Mouse (Mus musculus) testis, postnatal 10 days (tissue): Measurements from ENCODE around the gene Abcf1.
"Not testable (repeated sequence)": the region's sequence is repeated elsewhere in the genome, so short reads cannot be mapped to it uniquely, and the experiment has no call there.

ENCODE experiments used
- DNase-seq: peaks from one replicate; pipeline ENCODE4 v3.0.0; 2021; ENCODE audit warnings: low spot score

The Abcf1 gene

GRCm38 (mm10) chr17:35969418-35970389, at the start of gene Abcf1:
Abcf1 (minus strand) TSS chr17:35969761.
- DNase-seq, result peak; percentile 100

GRCm38 (mm10) chr17:36018979-36019378, 49.4 kb upstream of the Abcf1 start:
- DNase-seq, result no peak

- DNase-seq, result no peak
These were observed 47.5 kb upstream of the Abcf1 start for GRCm38 (mm10) chr17:36017046-36017445.

- DNase-seq, result no peak
These were observed 45.4 kb upstream of the Abcf1 start for GRCm38 (mm10) chr17:36014977-36015376.

DNA sequence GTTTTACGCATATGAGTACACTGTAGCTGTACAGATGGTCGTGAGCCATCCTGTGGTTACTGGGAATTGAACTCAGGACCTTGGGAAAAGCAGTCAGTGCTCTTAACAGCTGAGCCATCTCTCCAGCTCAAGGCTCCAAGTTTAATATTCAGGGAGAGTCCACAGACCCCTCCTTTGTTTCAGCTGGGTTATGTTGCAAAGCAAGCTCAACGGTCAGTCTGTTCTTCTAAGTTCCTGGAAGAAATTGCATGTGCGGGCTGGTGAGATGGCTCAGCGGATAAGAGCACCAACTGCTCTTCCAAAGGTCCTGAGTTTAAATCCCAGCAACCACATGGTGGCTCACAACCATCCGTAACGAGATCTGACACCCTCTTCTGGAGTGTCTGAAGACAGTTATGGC, 34.8 kb upstream of the Abcf1 start:
- DNase-seq, result not testable (repeated sequence)

GRCm38 (mm10) chr17:36003331-36003730, 33.8 kb upstream of the Abcf1 start:
- no peak for DNase-seq

GRCm38 (mm10) chr17:36001966-36002365, 32.4 kb upstream of the Abcf1 start:
- DNase-seq, result no peak

GRCm38 (mm10) chr17:36001121-36001897, 31.7 kb upstream of the Abcf1 start:
- no peak for DNase-seq

DNA sequence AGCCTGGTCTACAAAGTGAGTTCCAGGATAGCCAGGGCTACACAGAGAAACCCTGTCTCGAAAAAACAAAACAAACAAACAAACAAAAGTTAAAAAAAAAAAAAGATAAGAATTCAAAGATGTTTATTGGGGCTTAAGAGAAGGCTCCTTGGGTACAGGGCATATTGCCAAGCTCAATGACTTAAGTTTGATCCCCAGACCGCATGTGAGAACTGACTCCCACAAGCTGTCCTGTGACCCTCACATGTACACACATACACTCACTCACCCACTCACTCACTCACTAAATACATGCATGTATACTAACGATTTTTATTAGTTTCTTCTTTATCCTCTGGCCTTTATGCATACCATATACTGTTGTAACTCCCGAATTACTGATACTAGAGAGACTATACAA, 30.8 kb upstream of the Abcf1 start:
- DNase-seq, result no peak

GRCm38 (mm10) chr17:35999356-35999755, 29.8 kb upstream of the Abcf1 start:
- DNase-seq, result no peak

DNA sequence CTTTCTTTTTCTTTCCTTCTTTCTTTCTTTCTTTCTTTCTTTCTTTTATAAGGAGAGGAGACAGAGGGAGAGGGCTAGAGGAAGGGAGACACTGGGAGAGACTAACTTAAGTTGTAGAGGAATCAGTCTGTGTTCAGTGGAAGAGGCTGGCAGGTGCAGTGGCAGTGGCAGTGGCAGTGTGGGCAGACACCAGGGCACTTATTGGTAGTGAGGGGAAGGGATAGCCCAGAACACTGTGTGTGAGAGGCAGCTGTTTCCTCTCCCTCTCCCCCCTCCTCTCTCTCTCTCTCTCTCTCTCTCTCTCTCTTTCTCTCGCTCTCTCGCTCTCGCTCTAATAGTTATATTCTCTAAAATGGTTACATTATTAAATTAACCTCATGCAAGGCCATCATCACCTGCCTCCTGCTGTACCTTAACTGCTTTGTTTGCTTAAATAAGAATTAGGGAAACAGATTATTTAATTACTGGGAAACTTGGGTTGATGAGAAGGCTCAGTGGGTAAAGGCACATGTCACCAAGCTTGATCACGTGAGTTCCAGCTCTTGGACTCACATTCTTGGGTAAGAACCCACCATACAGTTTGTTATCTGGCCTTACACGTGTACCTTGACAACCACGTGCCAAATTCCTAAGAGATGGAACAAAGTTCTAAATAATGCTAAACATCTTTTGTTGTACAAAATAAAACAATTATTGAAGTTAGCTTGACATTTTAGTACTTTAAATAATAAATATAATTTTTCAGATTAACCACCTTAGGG, 29.2 kb upstream of the Abcf1 start:
- no peak for DNase-seq

DNA sequence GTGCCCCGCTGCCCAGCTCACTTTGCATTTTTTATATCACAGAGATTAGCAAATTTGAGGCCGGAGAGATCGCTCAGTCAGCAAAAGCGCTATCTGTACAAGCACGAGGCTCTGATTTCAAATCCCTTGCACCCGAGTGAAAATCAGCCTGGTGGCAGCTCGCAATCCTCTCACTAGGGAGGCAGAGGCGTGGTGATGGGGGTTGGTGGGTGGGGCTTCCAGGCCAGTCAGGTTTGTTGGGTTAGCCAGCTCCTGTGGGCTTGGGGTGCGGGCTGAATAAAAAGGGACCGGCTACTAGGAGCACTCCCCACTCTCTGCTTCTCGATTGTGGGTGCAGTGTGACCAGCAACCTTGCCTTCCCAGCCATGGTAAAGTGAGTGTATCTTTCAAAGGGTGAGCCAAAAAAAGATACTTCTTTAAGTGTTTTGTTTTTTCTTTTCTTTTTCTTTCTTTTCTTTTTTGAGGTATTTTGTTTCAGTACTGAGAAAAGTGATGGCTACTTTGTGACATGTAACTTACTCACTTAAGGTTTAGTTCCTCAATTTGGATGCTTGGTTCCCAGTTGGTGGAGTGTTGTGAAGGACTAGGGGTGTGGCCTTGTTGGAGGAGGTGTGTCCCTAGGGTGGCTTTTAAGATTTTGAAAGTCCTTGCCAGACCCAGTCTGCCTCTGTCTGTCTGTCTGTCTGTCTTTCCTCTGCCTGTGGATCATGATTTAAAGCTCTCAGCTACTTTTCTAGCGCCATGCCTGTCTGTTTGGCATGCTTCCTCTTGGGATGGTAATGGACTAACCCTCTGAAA, 28.4 kb upstream of the Abcf1 start:
- DNase-seq, result no peak

DNA sequence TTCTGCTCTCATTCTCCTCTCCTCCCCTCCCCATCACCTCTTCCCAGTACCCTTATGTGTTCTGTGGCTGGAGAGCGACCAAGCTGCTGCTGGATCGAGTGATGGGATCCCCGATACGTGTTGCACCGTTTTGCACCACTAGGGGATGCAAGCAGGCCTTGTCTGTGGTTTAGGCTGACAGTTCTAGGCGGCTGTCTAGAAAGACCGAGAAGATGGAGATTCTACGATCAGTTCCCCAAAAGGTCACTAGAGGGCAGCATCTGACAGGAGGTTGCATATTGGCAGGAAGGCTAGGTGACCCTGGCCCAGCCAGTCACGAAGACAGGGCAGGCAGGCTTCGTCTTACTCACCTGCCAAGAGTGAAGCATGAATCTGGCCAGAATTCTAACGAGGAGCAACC, 27.4 kb upstream of the Abcf1 start:
- peak; percentile 96 for DNase-seq

DNA sequence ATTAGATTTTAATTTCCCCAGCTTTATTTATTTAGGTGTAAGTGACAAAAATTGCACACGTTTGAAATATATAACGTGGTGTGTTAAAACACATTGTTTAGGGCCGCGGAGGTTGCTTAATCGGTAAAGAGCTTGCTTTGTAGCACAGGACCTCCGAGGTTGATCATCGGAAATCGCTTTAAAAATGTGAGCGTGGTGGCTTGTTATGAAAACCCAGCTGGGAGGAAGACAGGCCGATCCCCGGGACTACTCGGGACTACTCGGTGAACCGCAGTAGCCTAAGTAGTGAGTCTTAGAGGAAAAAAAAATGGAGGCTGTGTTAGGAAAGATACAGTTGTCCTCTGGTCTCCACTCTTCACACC, 25.3 kb upstream of the Abcf1 start:
- no peak for DNase-seq

- peak; percentile 72 for DNase-seq
These were observed 24.8 kb upstream of the Abcf1 start for GRCm38 (mm10) chr17:35994175-35994878.

DNA sequence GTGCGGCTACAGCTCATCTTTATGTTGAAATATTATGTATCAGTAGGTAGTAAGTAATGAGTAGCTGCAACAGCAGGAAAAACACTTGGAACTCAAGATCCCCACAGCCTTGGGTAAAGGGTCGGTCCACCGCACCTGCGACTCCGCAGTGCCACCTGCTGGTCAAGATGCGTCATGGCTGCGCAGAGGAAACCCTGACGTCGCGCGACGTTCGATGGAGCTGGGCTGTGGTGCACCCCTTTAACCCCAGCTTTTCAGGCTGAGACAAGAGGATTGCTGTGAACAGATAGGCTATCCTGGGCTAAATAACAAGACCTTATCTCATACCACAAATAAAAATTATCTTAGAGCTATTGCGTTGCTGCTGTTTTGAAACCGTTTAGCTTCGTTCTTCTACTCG, 24.1 kb upstream of the Abcf1 start:
- peak; percentile 85 for DNase-seq

GRCm38 (mm10) chr17:35991781-35992180, 22.2 kb upstream of the Abcf1 start:
- no peak for DNase-seq

- DNase-seq, result no peak
These were observed 12.2 kb upstream of the Abcf1 start for GRCm38 (mm10) chr17:35981776-35982175.

DNA sequence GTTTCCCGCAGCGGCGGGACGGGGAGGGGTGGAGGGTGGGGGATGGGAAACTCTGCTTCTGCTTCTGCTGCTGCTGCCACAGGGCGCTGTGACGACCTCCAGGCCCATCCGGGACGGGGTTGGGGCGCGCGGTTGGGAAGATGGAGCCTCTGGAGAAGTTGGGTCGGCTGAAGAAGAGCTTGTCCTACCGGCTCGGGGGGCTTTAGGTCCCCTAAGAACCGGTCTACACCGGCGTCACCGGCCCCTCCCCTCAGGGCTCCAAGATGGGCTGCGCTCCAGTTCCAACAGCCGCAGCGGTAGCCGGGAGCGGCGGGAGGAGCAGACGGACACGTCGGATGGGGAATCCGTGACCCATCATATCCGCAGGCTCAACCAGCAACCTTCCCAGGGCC, 10.8 kb upstream of the Abcf1 start:
- peak; percentile 76 for DNase-seq

DNA sequence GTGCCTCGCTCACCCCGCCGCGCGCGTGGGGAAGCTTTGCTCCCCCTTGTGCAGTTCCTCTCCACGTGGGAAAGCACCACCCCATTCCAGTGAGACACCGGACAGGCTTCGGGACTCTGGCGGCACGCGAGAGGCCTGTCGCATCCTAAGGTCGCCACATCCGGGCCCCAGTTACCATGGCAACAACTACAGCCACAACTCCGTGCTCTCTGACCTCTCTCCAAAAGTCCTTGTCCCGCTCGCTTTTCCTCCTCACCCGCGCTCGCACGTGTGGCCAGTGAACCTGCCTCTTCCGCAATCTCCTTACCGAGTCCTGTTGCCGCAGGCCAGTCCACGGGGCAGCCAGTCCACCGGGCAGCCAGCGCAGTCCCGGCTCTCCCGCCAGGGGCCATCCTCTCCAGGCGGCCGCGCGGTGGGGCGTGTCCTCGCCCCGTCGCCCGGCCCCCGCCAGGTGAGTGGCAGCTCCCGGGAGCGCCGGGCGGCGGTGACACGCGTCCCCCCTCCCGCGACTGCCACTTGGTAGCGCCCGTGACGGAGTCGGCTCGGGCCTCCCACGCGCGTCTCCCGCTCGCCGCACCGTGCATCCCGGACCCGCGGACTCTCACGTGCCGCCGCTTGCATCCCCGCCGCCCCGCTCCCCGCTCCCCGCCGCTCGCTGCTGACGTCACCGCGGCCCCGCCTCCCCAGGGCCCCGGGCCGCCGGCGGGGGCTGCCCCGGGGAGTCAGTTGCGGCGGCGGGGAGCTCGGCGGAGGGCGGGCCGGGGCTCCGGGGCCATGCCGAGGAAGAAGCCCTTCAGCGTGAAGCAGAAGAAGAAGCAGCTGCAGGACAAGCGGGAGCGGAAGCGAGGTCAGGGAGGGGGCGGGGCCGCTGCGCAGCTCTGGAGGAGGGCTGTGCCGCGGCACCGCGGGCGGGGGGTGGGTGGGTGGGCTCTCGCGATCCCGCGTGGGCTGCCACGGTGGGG, 10.1 kb upstream of the Abcf1 start, which contains the start of the genes Gnl1 and Prr3:
Gene Gnl1, plus strand, starts transcription at position 451 of the 962 bp plus-strand sequence.
Gene Prr3, minus strand, starts transcription at position 836 of the 962 bp plus-strand sequence.
- peak; percentile 91 for DNase-seq
